Comparison of ENCODE assay signal across 26 mouse cellular contexts in the genomic region with DNA sequence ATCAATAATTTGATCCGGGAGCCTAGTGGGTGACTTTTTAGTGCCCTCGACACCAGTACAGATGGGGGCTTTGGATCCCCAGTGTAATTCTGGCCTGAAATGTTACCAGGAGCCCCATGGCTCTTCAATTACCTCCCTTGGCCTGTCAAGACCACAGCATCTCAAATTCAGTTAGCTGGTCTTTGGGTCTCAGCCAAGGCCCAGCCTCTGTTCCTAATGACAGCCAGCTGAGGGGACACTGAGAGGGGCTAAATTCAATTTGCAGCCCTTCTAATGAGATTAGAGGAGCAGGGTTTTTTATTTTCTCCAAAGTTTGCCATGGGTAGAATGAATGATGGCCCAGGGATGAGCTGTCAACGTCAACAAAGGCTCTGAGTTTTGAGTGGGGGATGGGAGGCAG.
DNase-seq lines count a peak whose midpoint lies in the region; ATAC-seq and TF ChIP-seq lines count a peak whose summit lies in the region.
"Had no signal": no experiment of that assay in that cellular context is flagged by ENCODE, and none has a peak within 500 bp of the region (broad histone marks: within the 10 kb centered on the region; RNA-seq: fewer than 3 reads in every experiment).

No protein-coding gene starts in this region.

- WGBS in hindbrain, postnatal 0 days, result 22% methylated on average over 3 of the region's 3 CpGs
- 51% methylated on average over 3 of the region's 3 CpGs for WGBS in hindbrain, embryonic 12.5 days
- WGBS in midbrain, postnatal 0 days, result 41% methylated on average over 3 of the region's 3 CpGs
- 48% methylated on average over 3 of the region's 3 CpGs for WGBS in midbrain, embryonic 13.5 days
- 38% methylated on average over 3 of the region's 3 CpGs for WGBS in embryonic facial prominence, embryonic 11.5 days

- no peak overlapping the region for H3K4me2 ChIP-seq in hindbrain, postnatal 0 days (ENCODE audit: low read depth, low read length)
- H3K4me2 ChIP-seq in hindbrain, embryonic 12.5 days (replicated peaks), result no peak overlapping the region
- no peak overlapping the region for H3K4me2 ChIP-seq in midbrain, postnatal 0 days (ENCODE audit: low read depth, low read length, poor library complexity, severe bottlenecking)
- no peak overlapping the region for H3K4me2 ChIP-seq in midbrain, embryonic 13.5 days (replicated peaks)
- no peak overlapping the region for H3K4me2 ChIP-seq in embryonic facial prominence, embryonic 11.5 days (ENCODE audit: low read depth, low read length)
- H3K4me2 ChIP-seq: embryonic facial prominence, embryonic 13.5 days; forebrain, embryonic 15.5 days; heart, embryonic 12.5 days; intestine, embryonic 15.5 days; limb, embryonic 13.5 days; liver, embryonic 12.5 days; neural tube, embryonic 15.5 days had no signal

- no peaks in the 10 kb centered on the region for H3K9me3 ChIP-seq in hindbrain, postnatal 0 days (ENCODE audit: low read length)
- no peaks in the 10 kb centered on the region for H3K9me3 ChIP-seq in hindbrain, embryonic 12.5 days (replicated peaks)
- H3K9me3 ChIP-seq in midbrain, postnatal 0 days (ENCODE audit: low read length), result no peaks in the 10 kb centered on the region
- H3K9me3 ChIP-seq in midbrain, embryonic 13.5 days, result no peaks in the 10 kb centered on the region
- H3K9me3 ChIP-seq in embryonic facial prominence, embryonic 11.5 days (replicated peaks; ENCODE audit: control insufficient read depth, low read length), result no peaks in the 10 kb centered on the region
- H3K9me3 ChIP-seq: embryonic facial prominence, embryonic 13.5 days; forebrain, embryonic 15.5 days; G1E; intestine, embryonic 15.5 days; limb, embryonic 13.5 days; liver, embryonic 12.5 days; neural tube, embryonic 15.5 days had no signal

- no peak overlapping the region for H3K9ac ChIP-seq in hindbrain, postnatal 0 days (replicated peaks; ENCODE audit: low read length)
- no peak overlapping the region for H3K9ac ChIP-seq in hindbrain, embryonic 12.5 days
- H3K9ac ChIP-seq in midbrain, postnatal 0 days (replicated peaks; ENCODE audit: low read length, poor library complexity, severe bottlenecking), result no peak overlapping the region
- H3K9ac ChIP-seq in midbrain, embryonic 13.5 days (replicated peaks), result no peak overlapping the region
- H3K9ac ChIP-seq in embryonic facial prominence, embryonic 11.5 days (replicated peaks; ENCODE audit: low read length), result no peak overlapping the region
- H3K9ac ChIP-seq: embryonic facial prominence, embryonic 13.5 days; forebrain, embryonic 15.5 days; heart, embryonic 12.5 days; intestine, embryonic 15.5 days; limb, embryonic 13.5 days; liver, embryonic 12.5 days; neural tube, embryonic 15.5 days had no signal

- H3K27ac ChIP-seq in hindbrain, postnatal 0 days, result no peak overlapping the region
- H3K27ac ChIP-seq in hindbrain, embryonic 12.5 days, result no peak overlapping the region
- no peak overlapping the region for H3K27ac ChIP-seq in midbrain, postnatal 0 days (ENCODE audit: low read depth, low read length)
- H3K27ac ChIP-seq in midbrain, embryonic 13.5 days, result no peak overlapping the region
- H3K27ac ChIP-seq in embryonic facial prominence, embryonic 11.5 days (replicated peaks; ENCODE audit: low read depth, low read length), result no peak overlapping the region
- H3K27ac ChIP-seq: embryonic facial prominence, embryonic 13.5 days; forebrain, embryonic 15.5 days; intestine, embryonic 15.5 days; limb, embryonic 13.5 days; liver, embryonic 12.5 days; neural tube, embryonic 15.5 days had no signal

- no peak for ATAC-seq in hindbrain, postnatal 0 days
- ATAC-seq in hindbrain, embryonic 12.5 days (ENCODE audit: low FRiP score), result no peak
- ATAC-seq in midbrain, postnatal 0 days (ENCODE audit: low FRiP score), result no peak
- no peak for ATAC-seq in midbrain, embryonic 13.5 days
- no peak for ATAC-seq in embryonic facial prominence, embryonic 11.5 days (replicated peaks; ENCODE audit: insufficient number of reproducible peaks, low FRiP score, low TSS enrichment, low read depth)
- ATAC-seq: activated CD4-positive, CD25-positive, alpha-beta regulatory T cell, adult 4 months; forebrain, embryonic 15.5 days; intestine, embryonic 15.5 days; liver, embryonic 12.5 days had no signal

- TF ChIP-seq CTCF in hindbrain, postnatal 0 days (IDR thresholded peaks at IDR 0.05; ENCODE audit: low read depth), result no peak
- TF ChIP-seq CTCF in midbrain, postnatal 0 days (IDR thresholded peaks at IDR 0.05), result no peak

- peak; percentile 2 to 3 for DNase-seq in cerebellum, postnatal 14 days
- no peak for DNase-seq in cerebellum, adult 8-10 months
- DNase-seq in hindbrain, postnatal 0 days (ENCODE audit: low spot score), result peak; percentile 35
- peak; percentile 32 for DNase-seq in midbrain, postnatal 0 days (ENCODE audit: low spot score)
- DNase-seq in embryonic facial prominence, embryonic 11.5 days (ENCODE audit: low spot score), result peak; percentile 50
- DNase-seq in gastrocnemius, postnatal 10 days, result no peak
- DNase-seq: B cell, adult 2 months; cerebellum, adult 2 months; heart, postnatal 10 days; kidney, adult 8-10 months; kidney, postnatal 25 days; layer of hippocampus, postnatal 36 days; lung, adult 2 months; right cerebral cortex, postnatal 14 days had no signal

- no peaks in the 10 kb centered on the region for H3K27me3 ChIP-seq in hindbrain, postnatal 0 days (ENCODE audit: insufficient read depth, low read length)
- H3K27me3 ChIP-seq in hindbrain, embryonic 12.5 days, result peaks cover 18% of the 10 kb centered on the region; the same call in 1 of the 2 replicates
- no peaks in the 10 kb centered on the region for H3K27me3 ChIP-seq in midbrain, postnatal 0 days (ENCODE audit: insufficient read depth, low read length)
- H3K27me3 ChIP-seq in midbrain, embryonic 13.5 days, result peaks cover 11% of the 10 kb centered on the region
- no peaks in the 10 kb centered on the region for H3K27me3 ChIP-seq in embryonic facial prominence, embryonic 11.5 days (ENCODE audit: control insufficient read depth, insufficient read depth, low read length)
- H3K27me3 ChIP-seq: CH12.LX; embryonic facial prominence, embryonic 13.5 days; forebrain, embryonic 15.5 days; heart, embryonic 12.5 days; intestine, embryonic 15.5 days; limb, embryonic 13.5 days; liver, embryonic 12.5 days had no signal

- no peak overlapping the region for H3K4me3 ChIP-seq in hindbrain, postnatal 0 days (ENCODE audit: low read length)
- no peak overlapping the region for H3K4me3 ChIP-seq in hindbrain, embryonic 12.5 days
- H3K4me3 ChIP-seq in midbrain, postnatal 0 days (ENCODE audit: low read depth, low read length), result no peak overlapping the region
- no peak overlapping the region for H3K4me3 ChIP-seq in midbrain, embryonic 13.5 days (replicated peaks)
- H3K4me3 ChIP-seq in embryonic facial prominence, embryonic 11.5 days (ENCODE audit: low read depth, low read length), result no peak overlapping the region
- H3K4me3 ChIP-seq: embryonic facial prominence, embryonic 13.5 days; forebrain, embryonic 15.5 days; heart, embryonic 12.5 days; intestine, embryonic 15.5 days; limb, embryonic 13.5 days; liver, embryonic 12.5 days; neural tube, embryonic 15.5 days had no signal

- no peaks in the 10 kb centered on the region for H3K4me1 ChIP-seq in hindbrain, postnatal 0 days (ENCODE audit: insufficient read depth, low read length)
- peaks cover 4% of the 10 kb centered on the region; the same call in 1 of the 2 replicates for H3K4me1 ChIP-seq in hindbrain, embryonic 12.5 days
- no peaks in the 10 kb centered on the region for H3K4me1 ChIP-seq in midbrain, postnatal 0 days (ENCODE audit: insufficient read depth, low read length)
- peaks cover 4% of the 10 kb centered on the region for H3K4me1 ChIP-seq in midbrain, embryonic 13.5 days (replicated peaks)
- H3K4me1 ChIP-seq in embryonic facial prominence, embryonic 11.5 days (ENCODE audit: control insufficient read depth, insufficient read depth, low read length), result no peaks in the 10 kb centered on the region
- H3K4me1 ChIP-seq: intestine, embryonic 15.5 days; limb, embryonic 13.5 days; liver, embryonic 12.5 days; neural tube, embryonic 15.5 days had no signal

- no peaks in the 10 kb centered on the region for H3K36me3 ChIP-seq in hindbrain, postnatal 0 days (ENCODE audit: insufficient read depth, low read length)
- H3K36me3 ChIP-seq in hindbrain, embryonic 12.5 days, result no peaks in the 10 kb centered on the region
- H3K36me3 ChIP-seq in midbrain, postnatal 0 days (ENCODE audit: insufficient read depth, low read length), result no peaks in the 10 kb centered on the region
- H3K36me3 ChIP-seq in midbrain, embryonic 13.5 days, result no peaks in the 10 kb centered on the region
- no peaks in the 10 kb centered on the region for H3K36me3 ChIP-seq in embryonic facial prominence, embryonic 11.5 days (replicated peaks; ENCODE audit: control insufficient read depth, insufficient read depth, low read depth, low read length)
- H3K36me3 ChIP-seq: embryonic facial prominence, embryonic 13.5 days; forebrain, embryonic 15.5 days; G1E; heart, embryonic 12.5 days; intestine, embryonic 15.5 days; limb, embryonic 13.5 days; liver, embryonic 12.5 days; neural tube, embryonic 15.5 days had no signal

Comparison
In these comparisons a context has a peak if more than half of its experiments do, and no peak if none do; other contexts are left out.
1. DNase-seq: peak in cerebellum, postnatal 14 days (2 of 2), hindbrain, postnatal 0 days (single experiment), midbrain, postnatal 0 days (single experiment) and embryonic facial prominence, embryonic 11.5 days (single experiment); none in cerebellum, adult 8-10 months (single experiment) and gastrocnemius, postnatal 10 days (single experiment).